Mouse (Mus musculus) regulatory T cell (primary cell): ENCODE measurements at regions not wholly inside any gene's neighbourhood (a gene's known extent, or its start where the extent isn't known, plus 50 kb on each side); places are given as distances from the start of the nearest gene placed in this dataset.

Experiments
- in situ Hi-C: fragments of 300-600 bp; cut with MboI, MseI; formaldehyde crosslinking; loops from one replicate; pipeline ENCODE4 v1.15.1; 2025; ENCODE audit warnings: high pct_unique_total_duplicates

- in situ Hi-C loops, result no loop called here
Measured at GRCm38 (mm10) chr10:51963671-51964070, 58.6 kb upstream of the Vgll2 start.

GRCm38 (mm10) chr10:51970113-51970512 lies 52.2 kb upstream of the Vgll2 start:
- in situ Hi-C loops, result no loop called here
